In genomic region chr4:117563967-117564366, GRCm38 (mm10) we compare ENCODE assay signal across 24 mouse cellular contexts. TPM values are rescaled to one million over a fixed set of nuclear protein-coding genes. Genes with fewer than 3 reads are reported as not detected.
DNase-seq lines count a peak whose midpoint lies in the region; ATAC-seq and TF ChIP-seq lines count a peak whose summit lies in the region.
"Had no signal": no experiment of that assay in that cellular context is flagged by ENCODE, and none has a peak within 500 bp of the region (broad histone marks: within the 10 kb centered on the region; RNA-seq: fewer than 3 reads in every experiment).

No protein-coding gene starts in this region.

- intact Hi-C loops in heart, postnatal 36 days (cut with DNase I) = no loop called here

- H3K9ac ChIP-seq in heart, embryonic 11.5 days (ENCODE audit: low read depth, low read length) = no peak overlapping the region
- H3K9ac ChIP-seq in liver, postnatal 0 days (replicated peaks) = no peak overlapping the region
- H3K9ac ChIP-seq in liver, embryonic 14.5 days (replicated peaks) = no peak overlapping the region
- H3K9ac ChIP-seq: embryonic facial prominence, embryonic 15.5 days; forebrain, embryonic 15.5 days; heart, embryonic 15.5 days; hindbrain, embryonic 12.5 days had no signal

- H3K27me3 ChIP-seq in heart, embryonic 11.5 days (ENCODE audit: control insufficient read depth, insufficient read depth, low read length) = no peaks in the 10 kb centered on the region
- no peaks in the 10 kb centered on the region for H3K27me3 ChIP-seq in liver, postnatal 0 days (ENCODE audit: insufficient read depth, low read length)
- H3K27me3 ChIP-seq in liver, embryonic 14.5 days (ENCODE audit: control insufficient read depth, insufficient read depth, low read length) = no peaks in the 10 kb centered on the region
- H3K27me3 ChIP-seq: embryonic facial prominence, embryonic 15.5 days; forebrain, embryonic 15.5 days; heart, embryonic 15.5 days; hindbrain, embryonic 12.5 days had no signal

- ATAC-seq in heart, embryonic 11.5 days (replicated peaks; ENCODE audit: insufficient number of reproducible peaks, low FRiP score, low TSS enrichment) = no peak
- no peak for ATAC-seq in liver, postnatal 0 days
- peak; percentile 31; the same call in 1 of the 2 replicates for ATAC-seq in liver, embryonic 14.5 days (ENCODE audit: insufficient read depth)
- peak; percentile 89 for ATAC-seq in megakaryocyte-erythroid progenitor cell, adult 5-6 weeks (replicated peaks; ENCODE audit: low FRiP score, low TSS enrichment, poor library complexity, severe bottlenecking)
- ATAC-seq: CD4-positive, CD25-positive, alpha-beta regulatory T cell, adult 4 months; forebrain, embryonic 15.5 days; hindbrain, embryonic 16.5 days; inflammation-experienced regulatory T-cells, adult 6 months had no signal

- H3K4me2 ChIP-seq in heart, embryonic 11.5 days = no peak overlapping the region; the same call in 1 of the 2 replicates
- H3K4me2 ChIP-seq in liver, postnatal 0 days (ENCODE audit: low read depth, low read length) = no peak overlapping the region
- no peak overlapping the region for H3K4me2 ChIP-seq in liver, embryonic 14.5 days (ENCODE audit: low read depth)
- H3K4me2 ChIP-seq: embryonic facial prominence, embryonic 15.5 days; forebrain, embryonic 15.5 days; heart, embryonic 15.5 days; hindbrain, embryonic 12.5 days had no signal

- H3K4me3 ChIP-seq in heart, embryonic 11.5 days (ENCODE audit: low read depth, low read length) = no peak overlapping the region
- H3K4me3 ChIP-seq in liver, postnatal 0 days (ENCODE audit: low read depth, low read length) = no peak overlapping the region
- H3K4me3 ChIP-seq in liver, embryonic 14.5 days (ENCODE audit: insufficient read depth in 1 of 2, low read depth in 2 of 2, low read length in 2 of 2) = no peak overlapping the region
- H3K4me3 ChIP-seq: embryonic facial prominence, embryonic 15.5 days; erythroblast, embryonic 14.5 days; forebrain, embryonic 15.5 days; heart, adult 2 months; heart, embryonic 15.5 days; hindbrain, embryonic 12.5 days had no signal

- no peaks in the 10 kb centered on the region for H3K9me3 ChIP-seq in heart, embryonic 11.5 days (replicated peaks; ENCODE audit: control insufficient read depth, low read length)
- no peaks in the 10 kb centered on the region for H3K9me3 ChIP-seq in liver, postnatal 0 days (ENCODE audit: low read length)
- H3K9me3 ChIP-seq in liver, embryonic 14.5 days (ENCODE audit: control insufficient read depth, low read length) = no peaks in the 10 kb centered on the region
- H3K9me3 ChIP-seq: embryonic facial prominence, embryonic 15.5 days; forebrain, embryonic 15.5 days; G1E; heart, embryonic 15.5 days; hindbrain, embryonic 12.5 days had no signal

- 28% methylated on average over 9 of the region's 9 CpGs for WGBS in heart, embryonic 11.5 days (ENCODE audit: insufficient replicate concordance)
- WGBS in liver, postnatal 0 days (ENCODE audit: insufficient replicate concordance) = 54% methylated on average over 9 of the region's 9 CpGs
- 18% methylated on average over 9 of the region's 9 CpGs for WGBS in liver, embryonic 14.5 days (ENCODE audit: insufficient replicate concordance)

- DNase-seq in heart, postnatal 36 days = no peak
- DNase-seq in liver = peak; percentile 6
- DNase-seq in liver, postnatal 0 days = no peak
- DNase-seq in liver, embryonic 14.5 days (ENCODE audit: low read depth in 3 of 3, low spot score in 3 of 3) = peak in 1 of 3 experiments; percentile 17
- no peak for DNase-seq in left cerebral cortex, adult 8-10 months (ENCODE audit: low spot score in 2 of 2)
- no peak for DNase-seq in layer of hippocampus, postnatal 25 days (ENCODE audit: extremely low spot score in 1 of 2, low spot score in 1 of 2)
- DNase-seq: adrenal gland, postnatal 10 days; B cell, adult 2 months; cerebellum, adult 18-20 months; cerebellum, adult 9-11 months; embryo, embryonic 11 days; heart, adult 2 months; heart, postnatal 4 days had no signal

- TF ChIP-seq EP300 in liver, postnatal 0 days (IDR thresholded peaks at IDR 0.05; ENCODE audit: low read depth) = no peak
- no peak for TF ChIP-seq EP300 in liver, embryonic 14.5 days (IDR thresholded peaks at IDR 0.05; ENCODE audit: low read depth)

- 0 out of 2 replicates have a peak, but pooled peaks cover 5% of the 10 kb centered on the region for H3K36me3 ChIP-seq in heart, embryonic 11.5 days (ENCODE audit: control insufficient read depth, insufficient read depth, low read length)
- H3K36me3 ChIP-seq in liver, postnatal 0 days (replicated peaks; ENCODE audit: insufficient read depth, low read length) = peaks cover 16% of the 10 kb centered on the region
- H3K36me3 ChIP-seq in liver, embryonic 14.5 days (replicated peaks; ENCODE audit: control insufficient read depth, insufficient read depth, low read depth) = no peaks in the 10 kb centered on the region

- H3K4me1 ChIP-seq in heart, embryonic 11.5 days (ENCODE audit: control insufficient read depth, insufficient read depth, low read length) = peaks cover 15% of the 10 kb centered on the region
- H3K4me1 ChIP-seq in liver, postnatal 0 days (ENCODE audit: insufficient read depth) = no peaks in the 10 kb centered on the region
- peaks cover 0 to 6% of the 10 kb centered on the region in 2 experiments; a peak in 1 of 4 replicates for H3K4me1 ChIP-seq in liver, embryonic 14.5 days (replicated peaks; ENCODE audit: control insufficient read depth in 2 of 2, insufficient read depth in 2 of 2, low read length in 1 of 2)
- H3K4me1 ChIP-seq: embryonic facial prominence, embryonic 15.5 days; forebrain, embryonic 15.5 days had no signal

- TF ChIP-seq CTCF in liver, postnatal 0 days (IDR thresholded peaks at IDR 0.05; ENCODE audit: low read depth) = no peak
- TF ChIP-seq CTCF in liver, embryonic 14.5 days (IDR thresholded peaks at IDR 0.05; ENCODE audit: low read depth) = no peak

- 0 out of 2 replicates have a peak overlapping the region, but pooled peaks have one; percentile 29 for H3K27ac ChIP-seq in heart, embryonic 11.5 days (ENCODE audit: low read depth, low read length)
- no peak overlapping the region for H3K27ac ChIP-seq in liver, postnatal 0 days (ENCODE audit: low read depth)
- H3K27ac ChIP-seq in liver, embryonic 14.5 days = no peak overlapping the region
- H3K27ac ChIP-seq: embryonic facial prominence, embryonic 15.5 days; forebrain, embryonic 15.5 days; heart, adult 2 months; heart, embryonic 15.5 days; hindbrain, embryonic 12.5 days had no signal

RNA-seq across cellular contexts. Expression of gene Eri3, which starts 13.8 kb away (rescaled TPM):
- polyA plus RNA-seq in heart, embryonic 11.5 days (2014; fragmentation: Nextera tagmentation; extraction: Ambion mirVana) = 98.9 and 102 TPM in 2 replicates
- total RNA-seq in heart, postnatal 36 days (2021) = 10 to 100 TPM; 89.9 to 91.4 TPM
- 27.8 and 30.5 TPM in 2 replicates for polyA plus RNA-seq in liver, postnatal 0 days (2015; fragmentation: Nextera tagmentation; extraction: Ambion mirVana)
- 20.1 and 21.2 TPM in 2 replicates for polyA plus RNA-seq in liver, embryonic 14.5 days (2012; rRNA removed)
- 29.4 and 29.8 TPM in 2 replicates for polyA plus RNA-seq in liver, embryonic 14.5 days (2014; fragmentation: Nextera tagmentation; extraction: Ambion mirVana)
- 63.4 and 65.1 TPM in 2 replicates for total RNA-seq in megakaryocyte-erythroid progenitor cell, adult 5-6 weeks (2014; fragmentation: Nextera tagmentation)
- total RNA-seq in megakaryocyte-erythroid progenitor cell, adult 5-6 weeks (2017) = 13.8 and 63.5 TPM in 2 replicates
- total RNA-seq in left cerebral cortex, adult 8-10 months (2022) = 100 to 1,000 TPM; 212 to 232 (median 224) TPM
- 100 to 1,000 TPM; 199 to 226 TPM for total RNA-seq in layer of hippocampus, postnatal 25 days (2021)

Comparison
In these comparisons a context has a peak if more than half of its experiments do, and no peak if none do; other contexts are left out.
1. ATAC-seq: peak in liver, embryonic 14.5 days (single experiment) and megakaryocyte-erythroid progenitor cell, adult 5-6 weeks (single experiment); none in heart, embryonic 11.5 days (single experiment) and liver, postnatal 0 days (single experiment).